ENCODE assay signal across 23 mouse cellular contexts in genomic region chr13:107141209-107141608, GRCm38 (mm10).
A peak's percentile ranks its signal among the peaks of the same experiment; 100 is the strongest.
DNase-seq lines count a peak whose midpoint lies in the region; ATAC-seq and TF ChIP-seq lines count a peak whose summit lies in the region.
"Had no signal": no experiment of that assay in that cellular context is flagged by ENCODE, and none has a peak within 500 bp of the region (broad histone marks: within the 10 kb centered on the region; RNA-seq: fewer than 3 reads in every experiment).

No protein-coding gene starts in this region.

- H3K4me3 ChIP-seq in heart, embryonic 10.5 days: no peak overlapping the region
- H3K4me3 ChIP-seq in heart, embryonic 11.5 days (ENCODE audit: low read depth, low read length): no peak overlapping the region
- no peak overlapping the region for H3K4me3 ChIP-seq in layer of hippocampus, adult 2 months
- no peak overlapping the region for H3K4me3 ChIP-seq in embryonic facial prominence, embryonic 11.5 days (ENCODE audit: low read depth, low read length)
- H3K4me3 ChIP-seq: erythroblast, embryonic 14.5 days; forebrain, embryonic 15.5 days; heart, embryonic 12.5 days; hindbrain, embryonic 12.5 days; limb, embryonic 15.5 days had no signal

- H3K4me1 ChIP-seq in heart, embryonic 10.5 days: no peaks in the 10 kb centered on the region
- H3K4me1 ChIP-seq in heart, embryonic 11.5 days (ENCODE audit: control insufficient read depth, insufficient read depth, low read length): no peaks in the 10 kb centered on the region
- H3K4me1 ChIP-seq in embryonic facial prominence, embryonic 11.5 days (ENCODE audit: control insufficient read depth, insufficient read depth, low read length): no peaks in the 10 kb centered on the region
- H3K4me1 ChIP-seq: forebrain, embryonic 15.5 days; heart, embryonic 12.5 days; hindbrain, embryonic 12.5 days; limb, embryonic 15.5 days had no signal

- peak; percentile 68 for DNase-seq in heart, embryonic 10.5 days (ENCODE audit: low spot score)
- no peak for DNase-seq in layer of hippocampus, adult 2 months (ENCODE audit: low spot score in 2 of 2)
- DNase-seq in layer of hippocampus, postnatal 25 days (ENCODE audit: extremely low spot score in 1 of 2, low spot score in 1 of 2): no peak
- peak; percentile 5 for DNase-seq in NIH3T3 (ENCODE audit: low read depth)
- DNase-seq in embryonic facial prominence, embryonic 11.5 days (ENCODE audit: low spot score): peak; percentile 40
- DNase-seq in ovary, postnatal 14 days (ENCODE audit: low spot score): no peak
- no peak for DNase-seq in adrenal gland, postnatal 36 days
- DNase-seq: adrenal gland, postnatal 25 days; cerebellum, adult 11-12 months; cerebellum, postnatal 14 days; heart, postnatal 10 days; kidney, adult 2 months; left cerebral cortex, postnatal 4 days; thymus, postnatal 14 days had no signal

- no peak overlapping the region for H3K4me2 ChIP-seq in heart, embryonic 11.5 days
- H3K4me2 ChIP-seq in embryonic facial prominence, embryonic 11.5 days (ENCODE audit: low read depth, low read length): no peak overlapping the region
- H3K4me2 ChIP-seq: forebrain, embryonic 15.5 days; heart, embryonic 12.5 days; hindbrain, embryonic 12.5 days; limb, embryonic 15.5 days had no signal

- H3K27ac ChIP-seq in heart, embryonic 10.5 days: no peak overlapping the region
- H3K27ac ChIP-seq in heart, embryonic 11.5 days (ENCODE audit: low read depth, low read length): no peak overlapping the region
- no peak overlapping the region for H3K27ac ChIP-seq in layer of hippocampus, adult 2 months
- no peak overlapping the region for H3K27ac ChIP-seq in embryonic facial prominence, embryonic 11.5 days (replicated peaks; ENCODE audit: low read depth, low read length)
- H3K27ac ChIP-seq: forebrain, embryonic 15.5 days; hindbrain, embryonic 12.5 days; limb, embryonic 15.5 days; liver, embryonic 14.5 days; macrophage had no signal

- TF ChIP-seq CTCF in layer of hippocampus, adult 2 months (conservative IDR thresholded peaks at IDR 0.05): peak; percentile 46

- no peak overlapping the region for H3K9ac ChIP-seq in heart, embryonic 11.5 days (ENCODE audit: low read depth, low read length)
- H3K9ac ChIP-seq in embryonic facial prominence, embryonic 11.5 days (replicated peaks; ENCODE audit: low read length): no peak overlapping the region
- H3K9ac ChIP-seq: forebrain, embryonic 15.5 days; heart, embryonic 12.5 days; hindbrain, embryonic 12.5 days; limb, embryonic 15.5 days; liver, embryonic 14.5 days had no signal

- H3K36me3 ChIP-seq in heart, embryonic 10.5 days: no peaks in the 10 kb centered on the region
- no peaks in the 10 kb centered on the region for H3K36me3 ChIP-seq in heart, embryonic 11.5 days (ENCODE audit: control insufficient read depth, insufficient read depth, low read length)
- no peaks in the 10 kb centered on the region for H3K36me3 ChIP-seq in embryonic facial prominence, embryonic 11.5 days (replicated peaks; ENCODE audit: control insufficient read depth, insufficient read depth, low read depth, low read length)
- H3K36me3 ChIP-seq: forebrain, embryonic 15.5 days; heart, embryonic 12.5 days; hindbrain, embryonic 12.5 days; limb, embryonic 15.5 days had no signal

- no peaks in the 10 kb centered on the region for H3K9me3 ChIP-seq in heart, embryonic 10.5 days
- H3K9me3 ChIP-seq in heart, embryonic 11.5 days (replicated peaks; ENCODE audit: control insufficient read depth, low read length): no peaks in the 10 kb centered on the region
- H3K9me3 ChIP-seq in embryonic facial prominence, embryonic 11.5 days (replicated peaks; ENCODE audit: control insufficient read depth, low read length): no peaks in the 10 kb centered on the region
- H3K9me3 ChIP-seq: forebrain, embryonic 15.5 days; heart, embryonic 12.5 days; hindbrain, embryonic 12.5 days; limb, embryonic 15.5 days had no signal

- ATAC-seq in heart, embryonic 11.5 days (replicated peaks; ENCODE audit: insufficient number of reproducible peaks, low FRiP score, low TSS enrichment): no peak
- ATAC-seq in embryonic facial prominence, embryonic 11.5 days (replicated peaks; ENCODE audit: insufficient number of reproducible peaks, low FRiP score, low TSS enrichment, low read depth): no peak
- ATAC-seq: forebrain, embryonic 15.5 days; lung, postnatal 0 days had no signal

- WGBS in heart, embryonic 10.5 days: 76% methylated on average over 4 of the region's 4 CpGs
- WGBS in heart, embryonic 11.5 days (ENCODE audit: insufficient replicate concordance): 60% methylated on average over 4 of the region's 4 CpGs
- WGBS in embryonic facial prominence, embryonic 11.5 days: 63% methylated on average over 4 of the region's 4 CpGs

- no peaks in the 10 kb centered on the region for H3K27me3 ChIP-seq in heart, embryonic 10.5 days (ENCODE audit: insufficient read depth, poor library complexity, severe bottlenecking)
- H3K27me3 ChIP-seq in heart, embryonic 11.5 days (ENCODE audit: control insufficient read depth, insufficient read depth, low read length): no peaks in the 10 kb centered on the region
- H3K27me3 ChIP-seq in embryonic facial prominence, embryonic 11.5 days (ENCODE audit: control insufficient read depth, insufficient read depth, low read length): no peaks in the 10 kb centered on the region
- H3K27me3 ChIP-seq: forebrain, embryonic 15.5 days; heart, embryonic 12.5 days; hindbrain, embryonic 12.5 days; limb, embryonic 15.5 days had no signal

Comparison
In these comparisons a context has a peak if more than half of its experiments do, and no peak if none do; other contexts are left out.
1. DNase-seq: peak in heart, embryonic 10.5 days (single experiment), NIH3T3 (single experiment) and embryonic facial prominence, embryonic 11.5 days (single experiment); none in layer of hippocampus, adult 2 months (0 of 2), layer of hippocampus, postnatal 25 days (0 of 2), ovary, postnatal 14 days (single experiment) and adrenal gland, postnatal 36 days (0 of 2).